Mouse (Mus musculus) megakaryocyte, embryonic 14.5 days (primary cell): ENCODE results near the gene Atf7ip. TPM values are rescaled to one million over a fixed set of nuclear protein-coding genes. Genes with fewer than 3 reads are reported as not detected.

Source experiments
- H3K27me3 ChIP-seq: replicated peaks from 2 replicates; pipeline ENCODE3; 2012; ENCODE audit warnings: inconsistent platforms
- H3K36me3 ChIP-seq: replicated peaks from 2 replicates; pipeline ENCODE3; 2012; ENCODE audit warnings: low read length, inconsistent platforms, mixed read lengths
- H3K4me1 ChIP-seq: 2 replicates; pipeline ENCODE4 v1.6.1; 2012; ENCODE audit warnings: inconsistent platforms
- H3K4me3 ChIP-seq: replicated peaks from 2 replicates; pipeline ENCODE3; 2012; ENCODE audit warnings: moderate library complexity, mild to moderate bottlenecking, inconsistent platforms
- H3K9me3 ChIP-seq: 2 replicates; pipeline ENCODE4 v1.6.1; 2012; ENCODE audit warnings: inconsistent platforms
- FLI1 ChIP-seq: IDR thresholded peaks from 2 replicates; pipeline ENCODE4 v1.6.1; 2012; ENCODE audit warnings: low read length, inconsistent platforms, mixed read lengths
- GATA1 ChIP-seq: IDR thresholded peaks from 3 replicates; pipeline ENCODE4 v1.6.1; 2012; ENCODE audit warnings: mixed read lengths, low read length, inconsistent platforms, borderline replicate concordance
- polyA plus RNA-seq: library from polyadenylated mRNA; stranded (reverse); fragments of >175 nt; gene quantifications from 2 replicates; pipeline ENCODE4 v1.2.3, GENCODE M21; 2012; ENCODE audit warnings: low replicate concordance; ENCODE audit not compliant: insufficient read depth

Atf7ip gene
- polyA plus RNA-seq, 1 experiment: 12.1 TPM

DNA sequence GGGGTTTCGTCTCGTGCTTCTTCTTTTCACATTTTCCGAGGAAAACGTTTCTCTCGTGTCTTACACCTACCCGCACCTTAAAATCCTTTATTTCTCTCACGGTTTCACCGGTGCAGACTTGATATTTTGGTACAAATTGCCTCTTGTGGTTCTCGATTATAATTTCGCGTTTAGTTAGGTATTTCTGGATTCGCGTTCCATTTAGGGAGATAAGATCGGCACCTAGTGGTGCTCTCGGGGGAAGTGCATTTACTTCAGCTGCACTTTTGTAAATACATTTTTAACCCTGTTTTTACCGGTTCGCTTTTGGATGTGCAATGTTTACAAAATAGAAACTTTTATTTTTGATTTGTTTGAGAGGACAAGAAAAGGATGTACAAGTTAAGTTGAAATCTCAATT is 13.3 kb downstream of the Atf7ip start:
- TF ChIP-seq GATA1 (no peak), FLI1 (no peak)
- Histone ChIP-seq H3K27me3 (no peaks in the 10 kb centered on the region), H3K4me3 (peak overlapping the region; percentile 96), H3K4me1 (peaks cover 39% of the 10 kb centered on the region), H3K36me3 (peaks cover 22% of the 10 kb centered on the region), H3K9me3 (peaks cover 4% of the 10 kb centered on the region)

DNA sequence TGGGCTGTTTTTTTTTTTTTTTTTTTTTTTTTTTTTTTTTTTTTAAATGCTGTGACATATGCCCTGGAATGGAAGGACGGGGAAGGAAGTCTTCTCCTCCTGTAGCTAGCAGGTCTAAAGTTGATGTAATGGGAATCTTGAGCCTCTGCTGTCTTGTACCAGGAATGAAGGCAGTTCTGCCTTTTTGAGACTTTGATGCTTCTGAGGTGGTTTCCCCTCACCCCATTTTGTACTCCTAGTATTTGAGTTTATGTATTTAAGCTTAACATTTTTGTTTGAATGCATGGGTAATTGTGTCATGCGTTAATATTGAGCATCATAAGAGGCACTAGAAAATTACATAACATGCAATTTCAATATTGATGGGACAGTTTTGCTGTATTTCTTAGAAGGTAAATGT is 14.4 kb downstream of the Atf7ip start:
- peaks cover 48% of the 10 kb centered on the region for H3K4me1 ChIP-seq
- H3K9me3 ChIP-seq: no peaks in the 10 kb centered on the region
- H3K36me3 ChIP-seq: peaks cover 27% of the 10 kb centered on the region
- TF ChIP-seq GATA1 (no peak), FLI1 (no peak)
- peak overlapping the region; percentile 96 for H3K4me3 ChIP-seq
- H3K27me3 ChIP-seq: no peaks in the 10 kb centered on the region

DNA sequence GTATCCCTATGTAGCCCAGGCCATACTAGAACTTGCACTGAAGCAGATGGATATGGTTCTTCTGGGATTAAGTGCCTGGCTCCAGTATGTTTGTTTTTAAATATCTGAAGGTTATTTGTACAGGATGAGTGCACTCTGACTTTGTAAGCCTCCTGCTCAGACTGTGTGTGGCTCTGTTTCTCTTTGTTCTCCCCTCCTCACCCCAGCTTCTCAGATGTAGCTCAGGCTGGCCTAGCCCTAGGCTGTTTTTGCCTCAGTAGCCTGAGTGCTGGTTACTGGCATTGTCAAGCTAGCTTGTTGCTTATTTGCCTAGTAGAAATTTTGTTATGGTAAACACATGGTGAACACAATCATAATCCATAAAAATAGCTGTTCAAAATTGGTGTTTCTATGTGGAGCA is 15.7 kb downstream of the Atf7ip start:
- H3K27me3 ChIP-seq: no peaks in the 10 kb centered on the region
- H3K9me3 ChIP-seq: no peaks in the 10 kb centered on the region
- TF ChIP-seq GATA1 (no peak), FLI1 (no peak)
- H3K4me3 ChIP-seq: peak overlapping the region; percentile 86
- H3K36me3 ChIP-seq: peaks cover 35% of the 10 kb centered on the region
- peaks cover 49% of the 10 kb centered on the region for H3K4me1 ChIP-seq

DNA sequence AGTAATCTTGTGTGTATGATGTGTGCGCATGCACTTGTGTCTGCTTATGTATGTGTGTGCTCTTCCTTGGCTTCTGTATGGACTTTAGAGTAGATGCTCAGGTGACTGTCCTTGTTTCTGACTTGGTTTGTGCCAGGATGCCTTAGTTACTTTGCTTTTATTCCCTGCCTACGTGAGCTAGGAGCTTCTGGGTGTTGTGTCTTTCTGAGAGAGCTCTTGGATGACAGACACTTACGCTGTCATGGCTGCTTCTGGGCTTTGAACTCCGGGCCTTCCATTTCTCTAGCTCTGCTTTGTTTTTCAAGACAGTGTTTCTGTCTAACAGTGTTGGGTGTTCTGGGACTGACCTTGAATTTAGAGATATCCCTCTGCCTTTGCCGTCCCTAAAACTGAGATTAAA is 16.7 kb downstream of the Atf7ip start:
- TF ChIP-seq FLI1 (no peak), GATA1 (no peak)
- peaks cover 43% of the 10 kb centered on the region for H3K4me1 ChIP-seq
- peaks cover 35% of the 10 kb centered on the region for H3K36me3 ChIP-seq
- no peaks in the 10 kb centered on the region for H3K27me3 ChIP-seq
- H3K9me3 ChIP-seq: no peaks in the 10 kb centered on the region
- peak overlapping the region; percentile 67 for H3K4me3 ChIP-seq

DNA sequence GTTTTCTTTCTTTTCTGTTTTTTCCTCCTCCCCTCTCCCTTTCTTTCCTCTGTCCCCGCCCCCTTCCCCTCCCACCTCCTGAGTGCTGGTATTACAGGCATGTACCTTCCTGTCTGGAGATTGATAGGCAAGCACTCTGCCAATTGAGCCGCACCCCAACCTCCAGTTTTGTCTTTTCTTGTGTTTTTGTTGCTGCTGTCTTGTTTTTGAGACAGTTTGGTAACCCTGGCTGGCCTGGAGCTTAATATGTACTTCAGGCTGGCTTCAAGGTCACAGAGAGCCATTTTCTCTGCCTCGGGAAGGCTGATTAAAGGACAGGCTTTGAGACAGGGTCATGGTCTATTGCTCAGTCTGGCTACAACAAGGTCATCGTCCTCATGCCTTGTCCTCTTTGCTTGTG is 18.8 kb downstream of the Atf7ip start:
- Histone ChIP-seq H3K27me3 (no peaks in the 10 kb centered on the region), H3K36me3 (peaks cover 39% of the 10 kb centered on the region), H3K4me3 (peak overlapping the region; percentile 67), H3K4me1 (peaks cover 53% of the 10 kb centered on the region), H3K9me3 (no peaks in the 10 kb centered on the region)
- TF ChIP-seq GATA1: no peak
- no peak for TF ChIP-seq FLI1

DNA sequence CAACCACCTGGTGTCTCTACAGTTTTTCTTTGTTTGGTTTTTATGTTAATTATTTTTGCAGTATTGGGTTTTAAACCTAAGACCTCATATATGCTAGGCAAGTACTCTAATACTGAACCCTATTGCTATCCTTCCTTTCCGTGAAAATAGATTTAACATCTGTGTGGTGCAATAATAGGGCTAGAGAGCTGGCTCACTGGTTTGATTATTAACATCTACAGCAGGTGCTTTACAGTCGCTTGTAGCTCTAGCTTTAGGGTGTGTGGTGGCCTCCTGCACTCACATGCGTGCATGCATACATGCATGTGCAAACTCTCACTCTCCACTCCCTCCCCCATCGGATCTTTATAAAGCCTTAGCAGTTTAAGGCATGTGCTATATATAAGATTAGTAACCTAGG is 19.6 kb downstream of the Atf7ip start:
- Histone ChIP-seq H3K36me3 (peaks cover 42% of the 10 kb centered on the region), H3K27me3 (no peaks in the 10 kb centered on the region), H3K4me3 (no peak overlapping the region), H3K9me3 (no peaks in the 10 kb centered on the region), H3K4me1 (peaks cover 59% of the 10 kb centered on the region)
- TF ChIP-seq GATA1 (no peak), FLI1 (no peak)

DNA sequence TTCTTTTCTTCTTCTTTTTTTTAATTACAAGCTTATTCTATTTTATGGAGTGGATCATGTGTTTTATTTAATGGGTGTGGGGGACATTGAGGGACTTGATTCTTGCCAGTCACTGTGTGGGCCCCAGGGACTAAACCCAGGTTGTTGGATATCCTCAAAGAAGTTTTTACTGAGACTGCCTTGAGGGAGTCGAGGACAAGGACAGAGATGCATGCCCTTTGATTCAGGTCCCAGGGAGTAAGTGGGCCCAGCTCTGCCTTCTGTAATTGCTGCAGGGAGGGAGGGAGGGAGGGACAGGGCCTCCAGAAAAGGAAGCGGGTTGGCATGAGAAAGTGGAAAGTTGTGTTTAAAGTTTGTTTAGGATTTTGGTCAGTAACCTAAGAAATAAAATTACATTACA is 23.2 kb downstream of the Atf7ip start:
- Histone ChIP-seq H3K36me3 (peaks cover 37% of the 10 kb centered on the region), H3K4me3 (peak overlapping the region; percentile 74), H3K27me3 (no peaks in the 10 kb centered on the region), H3K4me1 (peaks cover 65% of the 10 kb centered on the region), H3K9me3 (no peaks in the 10 kb centered on the region)
- TF ChIP-seq FLI1: no peak
- no peak for TF ChIP-seq GATA1

DNA sequence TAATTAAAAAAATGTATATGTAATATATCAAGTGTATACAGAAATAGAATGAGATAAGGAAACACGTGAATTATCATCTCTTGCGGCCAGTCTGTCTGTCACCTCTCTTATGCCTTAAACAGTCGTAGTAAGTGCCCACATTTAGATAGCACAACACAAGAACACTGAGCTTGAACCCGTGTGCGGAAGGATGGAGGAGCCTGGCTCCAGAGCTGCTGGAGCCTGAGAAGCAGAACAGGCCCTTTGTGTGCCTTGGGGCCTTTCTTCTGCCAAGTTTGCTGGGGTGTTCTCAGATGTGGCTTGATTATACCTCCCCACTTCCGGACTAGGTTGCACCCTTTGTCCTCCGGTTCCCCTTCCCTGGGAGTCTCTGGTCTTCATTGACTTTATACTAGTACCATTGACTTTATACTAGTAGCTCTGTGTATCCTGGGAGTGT is 25.8 kb downstream of the Atf7ip start:
- Histone ChIP-seq H3K4me3 (peak overlapping the region; percentile 68), H3K4me1 (peaks cover 70% of the 10 kb centered on the region), H3K9me3 (no peaks in the 10 kb centered on the region), H3K36me3 (peaks cover 29% of the 10 kb centered on the region), H3K27me3 (no peaks in the 10 kb centered on the region)
- no peak for TF ChIP-seq FLI1

DNA sequence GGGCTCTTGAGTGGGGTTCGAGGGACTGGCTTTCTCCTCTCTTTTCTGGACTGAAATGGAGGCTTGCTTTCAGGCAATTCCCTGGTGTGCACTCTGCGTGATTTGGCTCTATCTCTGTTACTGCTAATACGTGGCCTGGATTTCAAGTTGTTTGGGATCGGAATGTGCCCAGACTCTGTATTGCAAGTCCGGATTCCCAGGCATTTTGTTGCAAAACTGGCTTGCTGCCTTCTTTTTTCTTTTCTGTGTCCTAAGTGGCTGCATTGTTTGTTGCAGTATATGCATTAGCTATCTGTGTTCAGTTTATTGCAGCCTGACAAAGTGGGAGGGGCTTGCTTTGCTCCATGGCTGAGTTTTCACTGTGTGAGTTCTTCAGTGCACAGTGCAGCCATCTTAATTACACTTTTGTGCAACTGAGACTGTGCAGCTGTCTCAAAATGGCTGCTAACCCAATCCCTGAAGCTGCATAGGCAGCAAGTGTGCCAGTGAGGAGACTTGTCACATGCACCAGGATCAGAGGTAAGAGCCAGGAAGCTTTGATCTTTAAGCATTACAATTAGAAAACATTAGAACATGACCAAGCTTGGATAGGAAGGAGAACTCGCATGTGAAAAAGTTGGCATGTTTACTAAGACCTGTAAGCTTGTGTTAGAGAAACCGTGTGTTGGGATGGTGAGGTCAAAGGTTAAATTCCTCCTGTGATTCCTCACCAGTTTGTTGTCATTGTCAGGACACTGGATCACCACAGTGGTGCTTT is 26.7 kb downstream of the Atf7ip start:
- Histone ChIP-seq H3K36me3 (peaks cover 37% of the 10 kb centered on the region), H3K4me1 (peaks cover 73% of the 10 kb centered on the region), H3K27me3 (no peaks in the 10 kb centered on the region), H3K4me3 (peak overlapping the region; percentile 62), H3K9me3 (no peaks in the 10 kb centered on the region)
- no peak for TF ChIP-seq GATA1
- no peak for TF ChIP-seq FLI1

DNA sequence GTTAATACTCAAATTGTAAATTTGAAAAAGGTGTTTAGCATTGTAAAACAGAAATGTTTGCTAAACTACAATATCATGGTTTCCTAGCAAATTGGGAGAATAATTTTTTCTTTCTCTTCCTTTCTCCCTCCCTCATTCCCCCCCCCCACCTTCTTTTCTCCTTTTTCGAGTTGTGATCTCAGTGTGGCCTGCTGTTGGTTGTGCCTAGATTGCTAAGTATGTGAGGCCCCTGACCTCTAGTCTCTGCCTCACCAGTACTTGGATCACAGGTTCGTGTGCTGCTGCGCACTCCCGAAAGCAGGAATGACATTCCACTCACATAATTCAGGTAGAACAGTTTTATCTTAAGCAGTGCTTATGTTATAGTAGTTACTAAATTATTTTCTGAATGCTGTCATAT is 27.8 kb downstream of the Atf7ip start:
- TF ChIP-seq FLI1 (no peak), GATA1 (no peak)
- Histone ChIP-seq H3K27me3 (no peaks in the 10 kb centered on the region), H3K4me1 (peaks cover 63% of the 10 kb centered on the region), H3K9me3 (no peaks in the 10 kb centered on the region), H3K4me3 (no peak overlapping the region), H3K36me3 (peaks cover 43% of the 10 kb centered on the region)
